Mouse (Mus musculus) adrenal gland, adult 8-10 months (tissue): ENCODE results near the gene Zfp988. TPM values are rescaled to one million over a fixed set of nuclear protein-coding genes. Genes with fewer than 3 reads are reported as not detected.

ENCODE experiments used
- total RNA-seq, 4 experiments: library from RNA; stranded (reverse); gene quantifications; 2 replicates each; pipeline ENCODE4 v1.2.4; 2022

Zfp988 gene
- total RNA-seq, 4 experiments from 2014 or later = 0.30 to 0.40 (median 0.35) TPM; not detected in 1

Other genes with a start within 250 kb of the Zfp988 start
- gene Zfp991, start 173.6 kb upstream of the Zfp988 start, total RNA-seq = 10 to 100 TPM in 1 of 4 experiments, 1 to 10 TPM in 3; 7.3 to 10.4 (median 8.2) TPM
- under 1 TPM; 0.30 to 0.55 (median 0.36) TPM for gene Zfp978, start 55.6 kb downstream of the Zfp988 start, total RNA-seq
- 10 to 100 TPM; 14.2 to 21.0 (median 17.1) TPM for gene Zfp982, start 186.7 kb downstream of the Zfp988 start, total RNA-seq
- 1 to 10 TPM in 1 of 4 experiments, under 1 TPM in 3; 0.26 to 2.0 (median 0.85) TPM for gene Gm16503, start 234.5 kb downstream of the Zfp988 start, total RNA-seq
- gene Zfp985, start 247.6 kb downstream of the Zfp988 start, total RNA-seq = under 1 TPM; 0.10 to 0.46 (median 0.24) TPM